Mouse (Mus musculus): ENCODE measurements at regions not wholly inside any gene's neighbourhood (a gene's known extent, or its start where the extent isn't known, plus 50 kb on each side); places are given as distances from the start of the nearest gene placed in this dataset.

GRCm38 (mm10) chr1:96276646-96277045 lies 595.3 kb downstream of the Slco4c1 start:
- Histone ChIP-seq H3K9ac (ENCODE audit: insufficient read depth, low read depth, low read length, poor library complexity, severe bottlenecking) (no peak overlapping the region), H3K4me1 (ENCODE audit: control insufficient read depth in 2 of 2, insufficient read depth in 2 of 2, low read length in 2 of 2, poor library complexity in 1 of 2) (no peaks in the 10 kb centered on the region), H3K27ac (ENCODE audit: insufficient read depth, low read depth, low read length, poor library complexity, severe bottlenecking) (no peak overlapping the region), H3K36me3 (ENCODE audit: control insufficient read depth, insufficient read depth, low read length, poor library complexity, severe bottlenecking) (no peaks in the 10 kb centered on the region), H3K9me3 (ENCODE audit: control insufficient read depth, insufficient read depth, low read depth, low read length) (no peaks in the 10 kb centered on the region), H3K4me3 (ENCODE audit: insufficient read depth in 1 of 2, low read depth in 1 of 2, low read length in 2 of 2, poor library complexity in 1 of 2, severe bottlenecking in 1 of 2) (no peak overlapping the region)
- no peak for DNase-seq (ENCODE audit: low read depth, low spot score)
- in situ Hi-C loops (cut with MboI; ENCODE audit: low sequenced_read_pairs in 2 of 2, unreplicated experiment in 2 of 2), result no loop called here
- TF ChIP-seq HCFC1 (IDR thresholded peaks at IDR 0.05; ENCODE audit: borderline replicate concordance, insufficient read depth, low read length) (no peak), ZNF384 (IDR thresholded peaks at IDR 0.05; ENCODE audit: low read depth, low read length) (no peak), CHD2 (IDR thresholded peaks at IDR 0.05; ENCODE audit: low read depth, low read length) (no peak), MAFK (IDR thresholded peaks at IDR 0.05; ENCODE audit: insufficient read depth, low read depth, low read length) (no peak), ZC3H11A (IDR thresholded peaks at IDR 0.05; ENCODE audit: borderline replicate concordance, low read depth, low read length) (no peak)

All from ES-E14 (cell line).